Mouse (Mus musculus): Measurements from ENCODE around the gene Glcci1. TPM values are rescaled to one million over a fixed set of nuclear protein-coding genes. Genes with fewer than 3 reads are reported as not detected.

Gene Glcci1
- polyA plus RNA-seq, 1 experiment, result 12.2 TPM

DNA sequence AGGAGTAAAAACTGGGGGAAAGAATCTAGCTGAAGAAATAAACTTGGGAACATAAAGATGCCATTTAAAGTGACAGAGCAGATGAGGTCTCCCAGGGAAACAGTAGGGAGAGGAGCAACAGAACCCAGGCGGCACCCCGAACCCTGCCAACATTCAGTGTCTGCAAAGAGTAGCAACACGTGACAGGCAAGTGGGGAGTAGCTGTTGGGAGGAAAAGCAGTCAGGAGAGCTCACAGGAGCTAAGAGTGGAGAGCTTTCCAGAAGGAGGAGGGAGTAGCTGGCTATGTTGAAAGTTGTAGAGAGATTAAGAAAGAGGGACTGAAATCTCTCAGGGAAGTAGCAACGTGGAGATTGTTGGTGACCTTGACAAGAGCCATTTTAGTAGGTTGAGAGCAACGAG is 35.9 kb upstream of the Glcci1 start:
- no peaks in the 10 kb centered on the region for H3K4me1 ChIP-seq (ENCODE audit: control insufficient read depth, insufficient read depth, low read length)
- H3K27me3 ChIP-seq (ENCODE audit: control insufficient read depth, insufficient read depth, low read length), result no peaks in the 10 kb centered on the region
- no peak overlapping the region for H3K4me3 ChIP-seq (replicated peaks; ENCODE audit: insufficient read depth, low read depth, low read length)
- DNase-seq, result no peak
- 33% methylated on average over 5 of the region's 5 CpGs for WGBS
- TF ChIP-seq POLR2A (IDR thresholded peaks at IDR 0.05; ENCODE audit: borderline replicate concordance, insufficient read depth, low read length) (no peak), CTCF (IDR thresholded peaks at IDR 0.05; ENCODE audit: borderline replicate concordance, insufficient read depth, low read depth, low read length) (no peak)
- H3K27ac ChIP-seq (ENCODE audit: insufficient read depth, low read length), result no peak overlapping the region

DNA sequence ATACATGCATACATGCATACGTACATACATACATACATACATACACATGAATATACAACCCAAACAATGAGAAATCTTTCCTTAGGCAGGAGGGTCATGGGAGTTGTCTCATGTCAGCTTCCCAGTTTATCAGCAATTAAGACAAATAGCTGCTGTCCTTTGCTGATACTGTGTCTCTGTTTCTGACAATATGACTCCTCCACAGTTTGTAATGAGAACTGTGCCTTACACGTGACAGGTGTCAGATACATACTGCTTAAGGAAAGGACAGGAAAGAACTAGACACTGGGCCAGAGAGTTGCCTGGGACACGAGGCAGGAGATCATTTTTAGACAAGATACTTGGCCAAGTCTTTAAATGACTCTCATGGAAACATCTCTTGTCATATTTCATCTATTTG is 35.1 kb upstream of the Glcci1 start:
- TF ChIP-seq POLR2A (IDR thresholded peaks at IDR 0.05; ENCODE audit: borderline replicate concordance, insufficient read depth, low read length), result no peak
- no peak for TF ChIP-seq CTCF (IDR thresholded peaks at IDR 0.05; ENCODE audit: borderline replicate concordance, insufficient read depth, low read depth, low read length)
- 83% methylated on average over 3 of the region's 3 CpGs for WGBS
- H3K4me3 ChIP-seq (replicated peaks; ENCODE audit: insufficient read depth, low read depth, low read length), result no peak overlapping the region
- H3K27ac ChIP-seq (ENCODE audit: insufficient read depth, low read length), result no peak overlapping the region
- H3K4me1 ChIP-seq (ENCODE audit: control insufficient read depth, insufficient read depth, low read length), result no peaks in the 10 kb centered on the region
- no peak for DNase-seq
- H3K27me3 ChIP-seq (ENCODE audit: control insufficient read depth, insufficient read depth, low read length), result no peaks in the 10 kb centered on the region

DNA sequence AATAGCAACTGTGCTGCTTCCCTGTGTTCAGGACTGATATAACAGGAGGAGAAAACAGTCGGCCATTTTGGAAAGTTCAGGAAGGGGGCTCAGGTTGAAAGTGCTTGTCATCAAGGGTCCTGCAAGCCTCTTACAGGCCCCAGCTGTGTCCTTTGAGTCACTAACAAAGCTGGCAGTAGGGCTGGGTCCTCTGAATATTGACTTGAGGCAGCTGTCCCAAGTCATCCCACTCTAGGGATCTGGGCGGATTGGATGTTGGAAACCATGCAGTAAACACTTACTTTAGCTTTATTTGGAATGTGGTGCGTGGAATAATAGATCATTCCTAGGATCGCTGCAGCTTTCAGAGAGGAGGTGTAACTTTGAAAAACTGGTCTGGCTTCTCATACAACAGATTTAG is 34.6 kb upstream of the Glcci1 start:
- whole genome bisulfite sequencing, result 94% methylated on average over 4 of the region's 4 CpGs
- Histone ChIP-seq H3K4me3 (replicated peaks; ENCODE audit: insufficient read depth, low read depth, low read length) (no peak overlapping the region), H3K27me3 (ENCODE audit: control insufficient read depth, insufficient read depth, low read length) (no peaks in the 10 kb centered on the region), H3K27ac (ENCODE audit: insufficient read depth, low read length) (no peak overlapping the region), H3K4me1 (ENCODE audit: control insufficient read depth, insufficient read depth, low read length) (no peaks in the 10 kb centered on the region)
- TF ChIP-seq POLR2A (IDR thresholded peaks at IDR 0.05; ENCODE audit: borderline replicate concordance, insufficient read depth, low read length) (no peak), CTCF (IDR thresholded peaks at IDR 0.05; ENCODE audit: borderline replicate concordance, insufficient read depth, low read depth, low read length) (no peak)
- no peak for DNase-seq

DNA sequence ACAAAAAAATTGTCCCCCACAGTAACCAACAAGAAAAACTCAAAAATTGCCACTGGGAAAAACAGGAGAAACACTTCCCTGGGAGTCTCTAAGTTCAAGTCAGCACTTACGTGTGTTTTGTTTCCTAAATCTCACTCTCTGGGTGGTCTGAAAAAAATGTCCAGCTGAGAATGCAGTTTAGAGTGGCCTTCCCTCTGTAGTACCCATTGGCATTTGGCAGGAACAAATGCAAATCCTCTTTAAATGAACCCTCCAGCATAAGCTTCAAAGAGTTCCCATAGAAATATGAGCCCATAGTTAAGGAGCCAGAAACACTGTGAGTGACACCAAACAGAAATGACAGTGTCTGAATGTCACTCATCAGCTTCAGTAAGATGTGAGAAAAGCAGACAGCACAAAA is 30.2 kb upstream of the Glcci1 start:
- DNase-seq, result no peak

DNA sequence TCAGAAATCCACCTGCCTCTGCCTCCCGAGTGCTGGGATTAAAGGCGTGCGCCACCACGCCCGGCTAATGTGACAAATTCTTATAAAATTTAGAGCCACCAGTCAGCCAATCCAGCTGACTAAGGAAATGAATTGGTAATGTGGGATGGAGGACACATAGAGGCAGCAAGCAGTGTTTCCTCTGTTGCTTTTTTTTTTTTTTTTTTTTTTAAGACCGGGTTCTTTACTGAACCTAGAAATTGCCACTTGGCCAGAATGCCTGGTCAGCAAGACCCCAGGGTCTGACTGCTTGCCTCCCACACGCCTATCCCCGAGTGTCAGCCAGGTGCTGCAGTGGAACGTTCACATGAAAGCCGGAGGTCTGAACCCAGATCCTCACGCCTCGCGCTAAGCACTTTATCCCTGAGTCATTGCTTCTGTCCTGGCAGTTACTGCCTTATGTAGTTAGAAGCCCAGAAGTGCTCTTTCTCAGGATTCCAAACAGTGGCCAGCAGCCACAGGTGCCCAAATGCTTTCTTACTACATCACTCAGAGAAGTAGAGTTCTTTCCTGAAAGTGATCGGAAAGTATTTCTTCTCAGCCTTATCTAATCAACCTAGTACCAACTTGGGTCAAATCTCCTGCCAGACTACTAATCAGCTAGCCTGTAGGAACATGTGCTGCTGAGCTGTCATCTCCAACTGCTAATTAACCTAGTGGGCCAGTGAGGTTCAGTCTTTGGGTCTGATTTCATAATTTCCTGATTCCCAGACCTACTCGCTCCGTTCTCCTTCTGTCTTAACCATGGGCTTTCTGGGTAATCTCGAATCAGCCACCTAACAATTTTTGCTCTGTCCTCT is 24.7 kb upstream of the Glcci1 start:
- 92% methylated on average over 17 of the region's 17 CpGs for WGBS
- Histone ChIP-seq H3K4me3 (replicated peaks; ENCODE audit: insufficient read depth, low read depth, low read length) (no peak overlapping the region), H3K4me1 (ENCODE audit: control insufficient read depth, insufficient read depth, low read length) (no peaks in the 10 kb centered on the region), H3K27me3 (ENCODE audit: control insufficient read depth, insufficient read depth, low read length) (no peaks in the 10 kb centered on the region), H3K27ac (ENCODE audit: insufficient read depth, low read length) (no peak overlapping the region)
- no peak for DNase-seq
- TF ChIP-seq CTCF (IDR thresholded peaks at IDR 0.05; ENCODE audit: borderline replicate concordance, insufficient read depth, low read depth, low read length), result no peak
- no peak for TF ChIP-seq POLR2A (IDR thresholded peaks at IDR 0.05; ENCODE audit: borderline replicate concordance, insufficient read depth, low read length)

More for the DNA sequence above, 30.2 kb upstream of the Glcci1 start:
- Histone ChIP-seq H3K4me1 (ENCODE audit: control insufficient read depth, insufficient read depth, low read length) (no peaks in the 10 kb centered on the region), H3K4me3 (replicated peaks; ENCODE audit: insufficient read depth, low read depth, low read length) (no peak overlapping the region), H3K27me3 (ENCODE audit: control insufficient read depth, insufficient read depth, low read length) (no peaks in the 10 kb centered on the region), H3K27ac (ENCODE audit: insufficient read depth, low read length) (no peak overlapping the region)
- 76% methylated on average over 1 of the region's 1 CpGs for WGBS
- no peak for TF ChIP-seq CTCF (IDR thresholded peaks at IDR 0.05; ENCODE audit: borderline replicate concordance, insufficient read depth, low read depth, low read length)
- no peak for TF ChIP-seq POLR2A (IDR thresholded peaks at IDR 0.05; ENCODE audit: borderline replicate concordance, insufficient read depth, low read length)

DNA sequence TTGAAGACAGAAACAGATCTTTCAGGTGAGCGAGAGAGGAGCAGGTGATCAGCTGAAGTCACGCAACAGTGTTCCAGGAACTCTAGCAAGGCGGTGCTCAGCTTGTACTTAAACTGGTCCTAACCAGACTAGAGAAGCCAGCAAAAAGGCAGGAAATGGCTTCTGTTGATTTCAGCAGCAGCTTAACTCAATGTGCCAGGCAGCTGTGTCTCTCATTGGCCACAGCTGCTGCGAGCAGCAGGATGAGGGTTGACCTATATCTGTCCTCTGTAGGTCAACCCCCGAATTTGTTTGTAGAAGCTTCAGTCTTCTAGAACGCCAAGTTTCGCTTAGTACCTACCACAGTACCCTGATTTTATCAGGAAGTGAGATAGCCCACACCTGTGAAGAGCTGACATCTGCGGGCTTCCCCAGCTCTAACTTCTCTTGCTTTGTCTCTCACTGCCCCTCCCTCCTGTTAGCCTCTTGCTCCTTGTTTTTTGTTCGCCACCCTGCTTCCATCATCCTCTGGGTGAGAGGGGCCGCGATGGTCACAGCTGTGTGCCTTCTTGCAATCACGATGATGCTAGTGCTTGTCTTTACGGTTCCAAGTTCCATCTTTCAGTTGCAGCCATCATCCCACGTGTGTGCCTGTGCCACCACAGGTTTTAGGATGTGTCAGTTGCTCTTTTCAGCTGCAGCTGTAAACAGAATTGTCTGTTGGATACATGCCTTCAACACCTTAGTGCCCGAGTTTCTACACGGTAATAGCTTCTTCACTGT is 23.8 kb upstream of the Glcci1 start:
- DNase-seq, result no peak
- Histone ChIP-seq H3K27ac (ENCODE audit: insufficient read depth, low read length) (no peak overlapping the region), H3K4me1 (ENCODE audit: control insufficient read depth, insufficient read depth, low read length) (no peaks in the 10 kb centered on the region), H3K27me3 (ENCODE audit: control insufficient read depth, insufficient read depth, low read length) (no peaks in the 10 kb centered on the region), H3K4me3 (replicated peaks; ENCODE audit: insufficient read depth, low read depth, low read length) (no peak overlapping the region)
- TF ChIP-seq POLR2A (IDR thresholded peaks at IDR 0.05; ENCODE audit: borderline replicate concordance, insufficient read depth, low read length), result no peak
- TF ChIP-seq CTCF (IDR thresholded peaks at IDR 0.05; ENCODE audit: borderline replicate concordance, insufficient read depth, low read depth, low read length), result no peak
- WGBS, result 87% methylated on average over 16 of the region's 16 CpGs

DNA sequence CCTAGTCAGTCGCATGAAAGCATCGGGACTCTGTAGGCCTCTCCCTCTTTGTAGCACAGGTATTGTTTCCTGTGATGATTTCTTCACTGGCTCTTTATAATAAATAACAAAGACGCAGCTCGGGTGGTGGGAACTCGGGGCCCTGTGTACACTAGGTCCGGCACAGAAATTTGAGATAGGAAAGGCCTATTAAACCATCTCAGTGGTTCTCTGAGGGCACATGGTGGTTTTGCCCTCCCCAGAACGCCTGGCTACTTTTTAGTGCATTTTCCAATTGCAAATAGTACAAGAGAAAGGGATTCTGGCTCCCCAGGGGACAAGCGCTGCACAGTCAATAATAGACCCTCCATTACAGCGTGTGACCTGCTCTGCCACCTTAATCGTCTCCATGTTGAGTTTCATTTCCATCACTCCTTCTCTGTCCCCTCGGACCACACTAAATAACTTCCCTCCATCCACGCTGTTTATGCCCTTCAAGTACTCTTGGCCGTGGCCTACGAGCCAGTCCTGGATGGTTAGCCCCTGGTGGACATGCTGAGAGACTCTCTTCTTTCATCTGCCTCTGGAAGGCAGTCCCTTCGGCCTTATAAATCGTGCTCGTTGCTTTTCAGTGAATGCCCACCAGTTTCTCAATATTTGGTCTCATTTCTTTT is 22.9 kb upstream of the Glcci1 start:
- Histone ChIP-seq H3K27me3 (ENCODE audit: control insufficient read depth, insufficient read depth, low read length) (no peaks in the 10 kb centered on the region), H3K27ac (ENCODE audit: insufficient read depth, low read length) (no peak overlapping the region), H3K4me3 (replicated peaks; ENCODE audit: insufficient read depth, low read depth, low read length) (no peak overlapping the region), H3K4me1 (ENCODE audit: control insufficient read depth, insufficient read depth, low read length) (no peaks in the 10 kb centered on the region)
- WGBS, result 87% methylated on average over 17 of the region's 17 CpGs
- no peak for DNase-seq
- no peak for TF ChIP-seq POLR2A (IDR thresholded peaks at IDR 0.05; ENCODE audit: borderline replicate concordance, insufficient read depth, low read length)
- TF ChIP-seq CTCF (IDR thresholded peaks at IDR 0.05; ENCODE audit: borderline replicate concordance, insufficient read depth, low read depth, low read length), result no peak
